Mouse (Mus musculus) c-Kit-positive CD71-negative TER-119-negative erythroid progenitor cells, embryonic 14.5 days (primary cell): ENCODE data around the gene Col1a1.

Experiments used
- DNase-seq: peaks from one replicate; pipeline ENCODE4 v3.0.0-alpha.2; 2013; ENCODE audit warnings: low read depth

Gene Col1a1

DNA sequence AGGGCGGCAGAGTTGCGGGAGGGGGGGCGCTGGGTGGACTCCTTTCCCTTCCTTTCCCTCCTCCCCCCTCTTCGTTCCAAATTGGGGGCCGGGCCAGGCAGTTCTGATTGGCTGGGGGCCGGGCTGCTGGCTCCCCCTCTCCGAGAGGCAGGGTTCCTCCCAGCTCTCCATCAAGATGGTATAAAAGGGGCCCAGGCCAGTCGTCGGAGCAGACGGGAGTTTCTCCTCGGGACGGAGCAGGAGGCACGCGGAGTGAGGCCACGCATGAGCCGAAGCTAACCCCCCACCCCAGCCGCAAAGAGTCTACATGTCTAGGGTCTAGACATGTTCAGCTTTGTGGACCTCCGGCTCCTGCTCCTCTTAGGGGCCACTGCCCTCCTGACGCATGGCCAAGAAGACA is at the start of gene Col1a1:
Gene Col1a1, plus strand, starts transcription at position 180 of the 400 bp plus-strand sequence.
- DNase-seq, result no peak

DNA sequence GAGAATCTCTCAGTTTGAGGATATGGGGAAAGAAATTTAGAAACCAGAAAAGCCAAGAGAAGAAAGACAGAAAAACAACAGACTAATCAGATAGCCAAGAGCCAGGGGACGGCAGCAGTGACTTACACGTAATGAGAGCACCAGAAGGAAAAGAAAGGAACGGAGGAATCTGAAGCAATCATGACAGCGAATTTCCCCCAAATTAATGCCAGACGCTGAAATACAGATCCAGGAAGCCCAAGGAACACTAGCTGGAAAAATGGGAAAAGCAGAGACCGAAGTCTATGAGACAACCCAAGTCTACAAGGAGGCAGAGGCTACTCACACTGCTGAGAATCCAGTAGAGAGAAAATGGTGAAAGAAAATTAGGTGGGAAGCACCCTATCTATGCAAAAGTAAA is 44.9 kb upstream of the Col1a1 start:
- DNase-seq, result no peak

DNA sequence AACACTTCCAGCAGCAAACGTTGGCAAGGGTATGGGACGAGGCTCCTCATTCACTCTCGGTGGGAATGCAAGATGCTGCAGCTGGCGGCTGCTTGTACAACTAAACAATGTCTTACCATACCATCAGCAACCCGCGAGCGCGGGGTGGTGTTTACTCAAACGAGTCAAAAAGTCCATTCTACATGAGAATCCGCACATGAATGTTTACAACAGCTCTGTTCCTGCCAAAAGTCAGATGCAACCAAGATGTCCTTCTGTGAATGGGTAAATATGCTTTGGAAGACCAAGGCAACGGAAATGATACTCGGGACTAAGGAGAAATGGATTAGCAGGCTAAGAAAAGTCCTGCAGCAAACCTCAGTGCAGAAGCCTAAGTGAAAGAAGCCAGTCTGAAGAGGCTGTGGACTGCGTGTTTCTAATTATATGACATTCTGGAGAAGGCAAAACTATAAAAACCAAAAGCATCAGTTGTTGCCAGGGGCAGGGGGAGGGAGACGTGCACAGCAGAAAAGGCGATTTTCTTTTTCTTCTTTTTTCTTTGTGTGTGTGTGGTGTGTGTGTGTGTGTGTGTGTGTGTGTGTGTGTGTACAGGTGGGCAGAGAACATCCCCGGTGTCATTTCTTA is 39.2 kb upstream of the Col1a1 start:
- no peak for DNase-seq

DNA sequence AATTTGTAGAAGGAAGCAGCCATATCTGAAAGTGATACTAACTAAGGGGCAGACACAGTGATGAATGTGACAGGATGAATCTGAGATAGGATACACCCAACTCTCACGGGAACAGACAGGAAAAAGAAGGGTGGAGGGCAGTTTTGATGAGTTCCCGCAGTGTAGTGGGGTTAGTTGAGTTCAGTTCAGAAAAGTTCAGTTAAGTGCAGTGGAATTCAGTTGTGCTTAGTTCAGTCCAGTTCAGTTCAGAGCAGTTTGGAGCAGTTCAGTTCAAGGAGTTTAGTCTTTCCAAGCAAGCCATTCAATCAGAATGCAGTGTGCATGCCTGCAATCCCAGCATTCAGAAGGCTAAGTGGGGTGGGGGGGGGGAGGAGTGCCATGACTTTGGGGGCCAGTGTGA is 34.8 kb upstream of the Col1a1 start:
- DNase-seq, result no peak

DNA sequence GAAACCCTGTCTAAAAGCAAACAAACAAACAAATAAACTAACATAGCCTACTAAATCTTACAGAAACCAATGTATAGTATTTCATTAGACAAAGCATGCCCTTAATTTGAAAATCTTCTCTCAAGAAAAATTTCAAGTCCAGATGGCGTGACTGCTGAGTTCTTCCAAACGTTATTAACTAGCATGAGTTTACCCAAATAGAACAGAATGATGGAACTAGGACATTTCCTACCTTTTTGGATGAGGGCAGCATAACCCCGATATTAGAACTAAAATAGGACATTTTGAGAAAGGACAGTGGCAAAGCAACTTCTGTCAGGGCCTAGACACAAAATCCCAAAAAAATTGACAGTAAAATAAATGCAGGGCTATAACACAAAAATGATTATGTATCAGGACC is 31.7 kb upstream of the Col1a1 start:
- no peak for DNase-seq

DNA sequence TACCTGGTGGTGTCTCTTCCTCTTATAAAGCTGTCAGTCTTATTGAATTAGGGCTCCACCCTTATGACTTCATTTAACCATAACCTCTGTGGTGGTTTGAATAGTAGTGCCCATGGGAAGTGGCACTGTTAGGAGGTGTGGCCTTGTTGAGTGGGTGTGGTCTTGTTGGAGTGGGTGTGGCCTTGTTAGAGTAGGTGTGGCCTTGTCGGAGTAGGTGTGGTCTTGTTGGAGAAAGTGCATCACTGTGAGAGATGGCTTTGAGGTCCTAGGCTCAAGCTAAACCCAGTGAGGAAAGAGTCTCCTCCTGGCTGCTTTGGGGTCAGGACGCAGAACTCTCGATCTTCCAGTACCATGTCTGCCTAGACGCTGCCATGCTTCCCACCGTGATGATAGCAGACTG is 25.1 kb upstream of the Col1a1 start:
- no peak for DNase-seq

DNA sequence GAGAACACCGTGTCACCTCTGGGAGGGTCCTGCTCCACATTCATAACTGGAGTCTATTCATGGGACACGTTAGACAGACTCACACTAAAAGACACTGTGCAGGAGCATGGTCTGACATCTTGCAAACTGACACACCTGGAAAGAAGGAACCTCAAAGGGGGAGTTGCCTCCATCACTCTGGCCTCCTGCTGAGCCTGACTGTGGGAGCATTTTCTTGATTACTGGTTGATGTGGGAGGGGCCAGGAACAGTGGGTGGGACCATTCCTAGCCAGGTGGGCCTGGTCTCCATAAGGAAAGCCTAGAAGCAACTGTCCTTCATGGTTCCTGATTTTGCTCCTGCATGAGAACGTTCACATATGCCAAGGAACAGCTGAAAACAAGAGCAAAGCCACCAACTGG is 23.5 kb upstream of the Col1a1 start:
- no peak for DNase-seq

DNA sequence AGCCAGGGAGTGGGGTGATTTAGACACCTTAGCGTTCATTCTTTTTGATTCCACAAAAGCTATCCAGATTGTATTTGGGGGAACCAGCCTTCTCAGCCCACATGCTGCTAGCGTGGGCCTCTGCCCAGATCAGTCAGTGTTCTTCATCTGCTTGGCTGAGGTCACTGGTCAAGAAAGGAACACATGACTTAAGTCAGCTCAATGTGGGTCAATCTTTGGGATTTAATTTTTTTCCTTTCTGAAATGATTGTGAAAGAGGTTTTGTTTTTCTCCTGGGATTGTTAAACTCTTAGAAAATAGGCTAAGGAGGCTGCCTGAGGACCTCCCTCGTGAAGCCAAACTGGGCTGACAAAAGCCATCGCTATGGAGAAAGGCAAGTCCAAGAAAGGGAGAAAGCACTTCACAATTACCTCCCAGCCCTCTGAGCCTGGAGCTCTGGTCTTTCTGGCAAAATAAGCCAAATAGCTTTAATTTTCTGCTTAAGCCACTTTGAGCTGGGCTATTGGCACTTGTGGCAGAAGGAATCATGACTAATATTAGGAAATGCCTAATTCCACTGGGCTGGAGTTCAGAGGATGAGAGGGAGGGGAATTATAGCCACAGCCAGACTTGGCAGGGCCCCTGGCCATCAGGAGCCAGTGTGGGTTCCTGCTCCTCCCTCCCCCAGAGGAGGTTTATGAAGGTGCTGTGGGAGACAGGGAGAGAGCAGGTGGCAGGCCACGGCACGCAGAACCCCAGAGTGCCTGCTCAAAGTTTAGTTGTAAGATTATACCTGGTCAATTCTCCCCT is 22.5 kb upstream of the Col1a1 start:
- DNase-seq, result no peak

DNA sequence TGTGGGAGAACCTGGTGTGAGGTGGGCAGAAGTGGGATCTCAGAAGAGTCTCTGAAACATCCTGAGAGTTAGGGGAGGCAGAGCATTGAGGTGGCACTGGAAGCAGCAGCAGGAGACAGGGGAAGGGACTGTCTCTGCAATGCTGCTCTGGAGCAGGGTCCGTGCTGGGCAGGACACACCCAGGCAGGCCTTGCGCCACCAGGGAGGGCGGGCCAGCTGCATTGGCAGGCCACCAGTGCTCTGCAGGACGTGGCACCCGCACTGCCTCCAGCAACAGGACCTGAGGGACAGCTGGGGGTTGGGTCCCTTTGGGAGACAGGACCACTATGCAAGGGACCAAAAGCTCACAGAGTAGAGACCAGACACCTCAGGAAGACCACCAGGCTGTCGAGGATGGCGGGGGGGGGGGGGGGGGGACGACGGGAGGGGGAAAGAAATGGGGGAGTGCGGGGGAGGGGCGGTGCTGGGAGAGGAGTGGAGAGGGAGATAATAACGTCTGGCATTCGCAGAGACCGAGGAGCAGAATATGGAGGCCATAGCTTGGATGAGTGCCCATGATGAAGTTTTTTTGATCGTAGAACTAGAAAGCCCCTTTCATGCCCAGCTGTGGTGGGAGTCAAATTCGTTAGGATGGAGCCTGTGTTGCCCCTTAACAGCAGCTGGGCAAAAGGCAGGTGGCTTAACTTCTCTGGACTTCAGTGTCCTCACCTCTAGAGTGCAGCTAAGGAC is 20.2 kb upstream of the Col1a1 start:
- no peak for DNase-seq

DNA sequence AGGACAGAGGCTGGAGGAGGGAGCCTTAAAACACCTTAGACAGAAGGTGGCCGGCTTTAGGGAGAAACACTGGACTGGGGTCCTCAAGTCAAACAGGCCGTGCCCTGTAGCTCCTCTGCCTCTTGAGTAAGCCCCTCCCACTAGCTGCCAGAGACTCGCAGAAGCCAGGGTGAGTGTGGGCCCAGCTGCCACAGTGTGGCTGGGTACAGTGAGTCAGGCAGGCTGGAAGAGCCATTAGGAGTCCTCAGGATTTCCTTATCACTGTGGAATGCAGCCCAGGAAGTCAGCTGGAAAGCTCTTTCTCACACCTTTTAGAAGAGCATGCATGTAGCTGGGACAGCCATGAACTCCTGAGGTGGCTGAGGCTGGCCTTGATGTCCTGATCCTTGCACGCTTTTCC is 19.5 kb upstream of the Col1a1 start:
- no peak for DNase-seq

DNA sequence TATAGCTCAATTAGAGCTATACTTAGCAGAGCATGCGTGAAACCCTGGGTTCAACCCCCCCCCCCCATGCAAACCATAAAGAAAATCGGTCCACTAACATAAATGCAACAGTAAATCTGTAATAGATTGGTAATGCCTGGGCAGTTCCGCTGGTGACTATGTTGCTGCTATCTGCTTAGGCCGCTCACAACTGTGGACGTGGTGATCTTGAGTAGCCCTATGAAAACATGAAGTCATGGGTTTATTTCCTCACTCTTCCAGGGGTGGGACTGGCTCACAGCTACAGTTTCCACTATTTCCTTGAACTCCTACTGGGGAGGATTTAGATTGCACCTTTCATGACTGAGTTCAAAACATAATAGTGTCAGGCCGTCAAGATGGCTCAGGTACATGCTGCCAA is 18.3 kb upstream of the Col1a1 start:
- DNase-seq, result no peak

DNA sequence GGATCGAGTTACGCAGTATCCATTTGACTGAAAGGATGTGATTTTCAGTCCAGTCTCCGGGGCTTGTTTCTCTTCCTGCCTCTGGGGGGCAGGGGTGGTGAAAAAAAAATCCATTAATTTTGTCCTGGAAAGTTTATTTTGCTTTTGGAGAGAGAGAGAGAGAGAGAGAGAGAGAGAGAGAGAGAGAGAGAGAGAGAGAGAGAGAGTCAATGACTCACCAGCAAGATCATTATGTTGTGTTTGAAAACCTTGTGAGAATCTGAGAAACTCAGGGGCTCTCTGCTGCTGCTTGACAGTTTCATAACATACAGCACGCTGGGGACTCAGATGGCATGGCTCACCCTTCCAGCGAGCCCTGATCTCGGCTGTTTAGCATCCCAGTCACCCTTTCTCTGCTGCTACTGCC is 15.0 kb upstream of the Col1a1 start:
- no peak for DNase-seq

DNA sequence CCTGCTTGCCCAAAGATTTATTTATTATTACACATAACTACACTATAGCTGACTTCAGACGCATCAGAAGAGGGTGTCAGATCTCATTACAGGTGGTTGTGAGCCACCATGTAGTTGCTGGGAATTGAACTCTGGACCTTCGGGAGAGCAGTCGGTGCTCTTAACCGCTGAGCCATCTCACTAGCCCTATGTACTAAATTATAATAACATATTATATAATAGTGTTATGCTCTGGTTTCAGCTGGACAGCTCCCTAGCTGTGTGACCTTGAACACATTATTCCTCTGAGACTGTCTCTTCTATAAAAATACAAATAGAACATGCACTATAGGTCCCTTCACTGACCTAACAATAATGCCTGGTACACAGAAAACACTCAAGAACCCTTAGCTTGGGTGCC is 11.0 kb upstream of the Col1a1 start:
- DNase-seq, result no peak

DNA sequence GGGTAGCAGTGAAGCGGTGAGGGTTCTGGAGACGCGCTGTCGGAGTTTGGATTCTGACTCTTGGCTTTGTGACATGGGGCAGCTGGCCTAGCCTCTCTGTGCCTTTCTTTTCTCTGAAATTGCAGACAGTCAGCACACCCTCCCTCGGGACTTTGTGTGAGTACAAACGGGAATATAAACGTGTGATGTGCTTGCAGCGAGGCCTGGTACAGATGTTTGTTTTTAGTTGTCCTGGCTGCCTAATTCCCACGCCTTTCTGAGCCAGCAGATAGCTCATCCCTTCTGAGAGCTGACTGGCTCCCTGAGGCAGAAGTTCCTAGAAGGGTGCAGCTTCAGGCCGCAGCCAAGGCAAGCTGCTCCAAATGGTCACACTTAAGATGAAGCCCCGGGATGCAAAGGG is 9.6 kb upstream of the Col1a1 start:
- no peak for DNase-seq

DNA sequence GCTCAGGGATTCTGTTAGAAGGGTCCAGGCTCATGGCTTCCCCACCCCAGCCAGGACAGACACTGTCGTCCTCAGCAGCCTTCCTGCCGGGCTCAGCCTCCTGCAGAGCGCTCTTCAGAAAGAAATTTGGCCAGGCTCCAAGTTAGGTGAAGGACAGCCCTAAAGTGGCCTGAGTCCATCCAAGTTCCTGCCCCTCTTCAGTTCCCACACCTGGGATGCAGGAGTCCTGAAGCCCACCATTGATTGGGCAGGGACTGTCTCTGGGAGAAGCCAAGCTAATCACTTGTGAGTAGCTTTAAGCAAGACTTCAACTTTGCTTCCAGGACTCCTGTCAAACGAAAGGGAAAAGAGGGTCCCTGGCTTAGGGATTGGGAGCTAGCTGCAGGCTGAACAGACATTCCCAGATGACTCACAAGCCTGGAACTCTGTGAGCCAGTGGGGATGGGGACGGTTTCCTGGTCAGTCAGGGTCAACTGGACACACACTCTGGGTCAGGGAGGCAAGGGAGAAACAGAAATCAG is 8.2 kb upstream of the Col1a1 start:
- DNase-seq, result no peak

DNA sequence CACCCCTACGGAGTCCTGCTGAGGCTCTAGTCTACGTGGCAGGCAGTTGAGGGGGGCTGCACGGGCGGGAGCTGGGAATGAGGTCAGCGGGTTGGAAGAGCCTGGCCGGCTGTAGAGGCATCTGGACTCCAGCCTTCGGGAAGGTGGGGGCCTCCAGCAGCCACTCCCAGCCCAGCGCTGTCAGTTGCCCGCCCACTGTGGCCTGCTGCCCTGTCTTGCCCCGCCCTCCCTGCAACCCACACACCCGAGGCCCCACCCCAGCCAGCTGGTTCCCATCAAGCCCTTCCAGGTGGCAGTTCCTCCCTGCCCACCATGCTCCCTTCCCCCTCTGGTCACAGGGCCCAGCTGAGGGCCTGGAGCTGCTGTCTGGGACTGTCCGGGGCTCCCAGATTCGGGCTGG is 7.2 kb upstream of the Col1a1 start:
- no peak for DNase-seq

DNA sequence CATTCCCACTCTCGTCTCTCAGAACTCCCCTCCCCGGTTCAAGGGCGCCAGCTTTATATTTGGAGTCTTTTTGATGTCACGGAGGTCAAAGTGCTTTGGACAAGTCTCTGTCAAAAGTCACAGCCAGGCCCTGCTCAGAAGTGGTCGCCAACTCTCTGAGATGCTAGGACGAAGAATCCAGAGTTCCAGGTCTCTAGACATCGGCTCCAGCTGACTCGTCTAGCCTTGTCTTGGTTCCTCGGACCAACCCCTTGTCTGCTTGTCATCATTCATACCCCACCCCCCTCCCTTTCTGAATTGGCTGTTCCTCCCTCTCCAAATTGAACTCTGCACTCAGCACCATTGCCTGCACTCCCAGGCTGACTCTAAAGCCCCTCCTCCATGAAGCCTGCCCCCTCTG is 6.4 kb upstream of the Col1a1 start:
- no peak for DNase-seq

DNA sequence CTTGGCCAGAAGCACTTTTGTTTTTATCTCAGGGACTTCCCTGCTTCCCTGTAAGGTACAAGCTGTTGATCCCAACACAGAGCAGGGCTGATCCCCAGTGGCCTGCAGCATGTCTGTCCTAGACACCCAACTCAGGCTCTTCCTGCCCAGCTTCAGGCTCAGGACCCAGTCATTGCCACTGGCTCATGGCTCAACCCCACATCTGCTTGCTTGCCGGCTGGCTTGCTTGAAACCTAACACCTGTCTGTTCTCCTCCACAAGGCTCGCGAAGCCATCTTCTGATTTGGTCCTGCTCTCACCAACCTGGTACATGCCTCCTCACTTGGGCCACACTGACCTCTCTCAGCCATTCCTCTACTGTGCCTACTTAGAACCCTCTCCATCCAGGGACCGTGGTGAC is 5.9 kb upstream of the Col1a1 start:
- no peak for DNase-seq

DNA sequence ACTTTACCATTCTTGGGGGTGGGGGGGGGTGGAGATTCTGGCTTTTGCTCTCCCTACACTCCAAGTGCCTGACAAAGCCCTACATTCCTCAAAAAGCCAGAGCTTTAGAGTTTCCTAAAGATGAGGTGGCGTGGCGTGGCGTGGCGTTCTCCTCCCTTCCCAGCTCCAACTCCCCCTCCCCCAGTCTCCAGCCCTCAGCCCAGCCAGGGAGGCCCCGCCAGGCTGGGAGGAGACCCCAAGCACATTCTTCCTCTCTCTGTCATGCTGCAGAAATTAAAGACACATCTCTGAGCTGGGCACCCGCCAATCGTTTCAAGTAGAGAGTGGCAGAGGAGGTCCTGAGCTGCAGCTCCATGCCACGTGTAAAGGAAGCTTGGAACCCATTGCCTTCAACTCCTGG is 2.4 kb upstream of the Col1a1 start:
- DNase-seq, result no peak

DNA sequence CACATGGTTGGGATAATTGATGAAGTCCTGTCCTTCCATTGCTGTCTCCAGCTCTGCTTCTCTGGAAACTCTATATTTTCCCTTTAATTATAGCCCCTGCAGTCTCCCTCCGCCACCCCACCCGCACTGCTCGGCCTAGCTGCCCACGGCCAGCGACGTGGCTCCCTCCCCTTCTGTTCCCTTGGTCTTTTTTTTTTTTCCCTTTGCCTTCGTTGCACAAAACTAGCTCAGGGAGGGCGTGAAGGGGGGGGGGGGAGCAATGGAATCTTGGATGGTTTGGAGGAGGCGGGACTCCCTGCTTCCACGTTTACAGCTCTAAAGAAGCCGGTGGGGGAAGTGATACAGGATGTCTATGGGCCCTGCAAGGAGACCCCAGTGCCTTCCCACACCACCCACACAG is 1.5 kb upstream of the Col1a1 start:
- no peak for DNase-seq

DNA sequence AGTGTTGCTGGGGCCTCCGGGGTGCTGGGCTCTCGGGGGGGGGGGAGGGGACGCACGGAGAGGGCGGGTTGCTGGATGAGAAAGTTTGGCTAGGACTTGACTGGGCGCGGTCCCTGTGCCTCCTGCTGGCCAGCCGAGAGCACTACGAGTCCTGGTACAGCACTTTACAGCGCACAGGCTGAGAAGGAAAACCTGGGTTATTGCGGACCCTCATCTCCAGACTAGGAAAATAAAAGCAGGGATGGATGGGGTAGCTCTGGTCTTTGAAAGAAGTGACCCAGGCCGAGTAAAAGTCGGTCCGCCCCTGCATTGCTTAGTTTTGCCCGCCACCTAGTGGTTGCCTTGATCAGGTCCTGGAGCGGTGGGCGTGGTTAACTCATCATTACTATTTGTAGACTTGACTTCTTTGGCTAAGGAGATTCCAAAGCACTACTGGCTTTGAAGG is 849 bp downstream of the Col1a1 start:
- DNase-seq, result peak; percentile 85

DNA sequence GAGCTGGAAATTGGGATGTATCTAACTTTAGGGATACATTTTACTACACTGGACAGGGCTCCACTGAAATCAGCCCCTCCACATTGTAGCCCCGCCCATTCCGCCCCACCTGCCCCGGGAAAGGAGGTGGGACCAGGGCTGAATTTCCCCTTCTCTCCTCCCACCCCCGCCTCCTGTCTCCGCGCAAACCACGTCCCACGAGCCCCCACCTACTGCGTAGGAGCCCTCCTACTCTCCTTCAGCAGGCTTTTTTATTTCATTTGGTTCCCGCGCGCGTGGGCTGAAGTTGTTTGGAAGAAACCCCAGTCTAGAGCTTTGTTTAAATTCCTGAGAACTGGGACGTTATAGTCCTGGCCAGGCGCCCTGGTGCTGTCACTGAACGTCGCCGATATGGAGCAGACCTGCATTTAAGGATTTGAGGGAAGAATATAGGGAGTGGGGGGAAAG is 1.3 kb downstream of the Col1a1 start:
- no peak for DNase-seq

DNA sequence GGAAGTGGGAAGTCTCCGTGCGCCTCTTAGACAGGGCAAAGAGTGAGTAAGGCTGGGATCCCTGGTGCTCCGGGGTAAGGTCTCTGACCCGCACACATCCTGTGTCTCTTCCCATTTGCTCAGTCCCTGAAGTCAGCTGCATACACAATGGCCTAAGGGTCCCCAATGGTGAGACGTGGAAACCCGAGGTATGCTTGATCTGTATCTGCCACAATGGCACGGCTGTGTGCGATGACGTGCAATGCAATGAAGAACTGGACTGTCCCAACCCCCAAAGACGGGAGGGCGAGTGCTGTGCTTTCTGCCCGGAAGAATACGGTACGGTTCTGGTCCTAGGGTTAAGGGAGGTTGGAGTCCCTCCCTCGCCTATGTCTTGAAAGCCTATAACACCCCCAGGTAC is 1.8 kb downstream of the Col1a1 start:
- no peak for DNase-seq
